13 mouse cellular contexts compared by ENCODE assay signal in the genomic region with DNA sequence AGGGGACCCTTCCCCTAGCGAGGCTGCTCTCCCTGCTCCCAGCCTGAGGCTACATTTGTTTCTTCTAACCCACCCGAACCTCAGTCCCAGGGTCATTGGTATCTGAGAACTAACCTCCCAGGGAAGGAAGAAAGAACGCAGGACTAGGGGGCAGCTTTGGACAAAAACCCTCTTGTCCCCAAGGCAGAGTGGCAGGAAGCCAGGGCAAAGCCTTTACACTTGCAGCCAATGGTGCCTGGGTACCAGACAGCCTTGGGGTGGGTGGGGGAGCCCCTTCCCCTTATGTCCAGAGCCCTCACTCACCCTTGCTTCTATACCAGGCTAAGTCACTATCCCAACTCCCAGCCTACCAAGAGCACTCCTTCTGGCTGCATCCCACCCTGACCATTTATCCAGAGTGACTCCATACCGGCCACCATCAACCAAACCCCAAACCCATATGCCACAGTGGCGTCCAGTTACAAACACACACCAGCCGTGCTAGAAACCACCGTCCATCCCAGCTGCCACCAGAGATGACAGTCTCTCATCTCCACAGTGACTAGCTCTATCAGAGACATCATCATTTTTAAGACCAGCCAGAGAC. TPM values are rescaled to one million over a fixed set of nuclear protein-coding genes. Genes with fewer than 3 reads are reported as not detected.
DNase-seq lines count a peak whose midpoint lies in the region; ATAC-seq and TF ChIP-seq lines count a peak whose summit lies in the region.
"Had no signal": no experiment of that assay in that cellular context is flagged by ENCODE, and none has a peak within 500 bp of the region (broad histone marks: within the 10 kb centered on the region; RNA-seq: fewer than 3 reads in every experiment).

No protein-coding gene starts in this region.

- no peak for DNase-seq in layer of hippocampus, adult 2 months (ENCODE audit: low spot score in 2 of 2)
- DNase-seq in layer of hippocampus, adult 18-20 months (ENCODE audit: low spot score in 2 of 2): no peak
- DNase-seq in cerebellum, postnatal 10 days: peak; percentile 75 to 76
- DNase-seq in forebrain, postnatal 0 days: no peak
- no peak for DNase-seq in liver
- DNase-seq in kidney, postnatal 10 days: no peak
- no peak for DNase-seq in heart, adult 9 months (ENCODE audit: low spot score in 2 of 2)
- DNase-seq: kidney, adult 18-20 months; lung, embryonic 14.5 days; right cerebral cortex, postnatal 4 days had no signal

- WGBS in forebrain, postnatal 0 days: 18% methylated on average over 7 of the region's 7 CpGs
- WGBS in midbrain, embryonic 16.5 days: 19% methylated on average over 7 of the region's 7 CpGs

- H3K4me3 ChIP-seq in layer of hippocampus, adult 2 months: peak overlapping the region; percentile 59
- H3K4me3 ChIP-seq in forebrain, postnatal 0 days (ENCODE audit: low read depth, low read length): peak overlapping the region; percentile 77
- H3K4me3 ChIP-seq in midbrain, embryonic 16.5 days (ENCODE audit: low read depth, low read length): peak overlapping the region; percentile 74
- H3K4me3 ChIP-seq: erythroblast, embryonic 14.5 days had no signal

- no peak for ATAC-seq in forebrain, postnatal 0 days
- no peak for ATAC-seq in midbrain, embryonic 16.5 days

- no peak for TF ChIP-seq CTCF in layer of hippocampus, adult 2 months (conservative IDR thresholded peaks at IDR 0.05)
- TF ChIP-seq CTCF in forebrain, postnatal 0 days (IDR thresholded peaks at IDR 0.05; ENCODE audit: low read depth): no peak

- H3K4me1 ChIP-seq in forebrain, postnatal 0 days (ENCODE audit: insufficient read depth): peaks cover 44% of the 10 kb centered on the region
- peaks cover 62% of the 10 kb centered on the region for H3K4me1 ChIP-seq in midbrain, embryonic 16.5 days (ENCODE audit: control insufficient read depth, insufficient read depth, low read length)

- no peaks in the 10 kb centered on the region for H3K36me3 ChIP-seq in forebrain, postnatal 0 days (ENCODE audit: insufficient read depth)
- no peaks in the 10 kb centered on the region for H3K36me3 ChIP-seq in midbrain, embryonic 16.5 days (ENCODE audit: control insufficient read depth, insufficient read depth, low read length)

- peak overlapping the region; percentile 91 for H3K4me2 ChIP-seq in forebrain, postnatal 0 days (ENCODE audit: low read depth)
- H3K4me2 ChIP-seq in midbrain, embryonic 16.5 days (ENCODE audit: low read length): peak overlapping the region; percentile 91
- H3K4me2 ChIP-seq: heart, embryonic 11.5 days had no signal

- H3K9me3 ChIP-seq in forebrain, postnatal 0 days (ENCODE audit: low read length): no peaks in the 10 kb centered on the region
- no peaks in the 10 kb centered on the region for H3K9me3 ChIP-seq in midbrain, embryonic 16.5 days (replicated peaks; ENCODE audit: control insufficient read depth, low read length, poor library complexity, severe bottlenecking)

- no peaks in the 10 kb centered on the region for H3K27me3 ChIP-seq in forebrain, postnatal 0 days (ENCODE audit: insufficient read depth, low read length)
- H3K27me3 ChIP-seq in midbrain, embryonic 16.5 days (ENCODE audit: control insufficient read depth, insufficient read depth, low read depth, low read length): no peaks in the 10 kb centered on the region

- H3K9ac ChIP-seq in forebrain, postnatal 0 days: peak overlapping the region; percentile 95
- peak overlapping the region; percentile 98 for H3K9ac ChIP-seq in midbrain, embryonic 16.5 days (ENCODE audit: low read depth, low read length)
- H3K9ac ChIP-seq: lung, embryonic 14.5 days had no signal

- H3K27ac ChIP-seq in layer of hippocampus, adult 2 months: peak overlapping the region; percentile 97
- peak overlapping the region; percentile 97 for H3K27ac ChIP-seq in forebrain, postnatal 0 days (ENCODE audit: low read depth, low read length)
- H3K27ac ChIP-seq in midbrain, embryonic 16.5 days (ENCODE audit: low read length): peak overlapping the region; percentile 97

RNA-seq across cellular contexts. Expression of a gene that starts 3.0 kb away (rescaled TPM):
- total RNA-seq in layer of hippocampus, adult 2 months (2021): 100 to 1,000 TPM; 226 to 232 TPM
- 100 to 1,000 TPM; 218 to 221 TPM for total RNA-seq in layer of hippocampus, adult 18-20 months (2021)
- 50.1 and 70.7 TPM in 2 replicates for total RNA-seq in forebrain, postnatal 0 days (2014; rRNA removed)
- polyA plus RNA-seq in forebrain, postnatal 0 days (2015; fragmentation: Nextera tagmentation; extraction: Ambion mirVana): 8.9 and 12.0 TPM in 2 replicates
- polyA plus RNA-seq in midbrain, embryonic 16.5 days (2015; fragmentation: Nextera tagmentation; extraction: Ambion mirVana): 9.2 and 10.4 TPM in 2 replicates
- polyA plus RNA-seq: erythroblast, embryonic 14.5 days had no signal

RNA-seq across cellular contexts. Expression of a gene that starts 56.5 kb away (rescaled TPM):
- 10 to 100 TPM; 34.1 to 35.1 TPM for total RNA-seq in layer of hippocampus, adult 2 months (2021)
- total RNA-seq in layer of hippocampus, adult 18-20 months (2021): 10 to 100 TPM; 46.1 to 48.8 TPM
- total RNA-seq in forebrain, postnatal 0 days (2014; rRNA removed): 5.0 and 6.8 TPM in 2 replicates
- polyA plus RNA-seq in forebrain, postnatal 0 days (2015; fragmentation: Nextera tagmentation; extraction: Ambion mirVana): 3.6 and 4.1 TPM in 2 replicates
- 1.2 and 1.3 TPM in 2 replicates for polyA plus RNA-seq in midbrain, embryonic 16.5 days (2015; fragmentation: Nextera tagmentation; extraction: Ambion mirVana)

Comparison
In these comparisons a context has a peak if more than half of its experiments do, and no peak if none do; other contexts are left out.
1. DNase-seq: peak in cerebellum, postnatal 10 days (2 of 2); none in layer of hippocampus, adult 2 months (0 of 2), layer of hippocampus, adult 18-20 months (0 of 2), forebrain, postnatal 0 days (single experiment), liver (single experiment), kidney, postnatal 10 days (single experiment) and heart, adult 9 months (0 of 2).
2. Peak in every context shown above with its lines, with median percentiles within 50 percentile points of each other: H3K27ac ChIP-seq and H3K4me3 ChIP-seq.